Mouse (Mus musculus) monocyte, adult 5-6 weeks (primary cell): ENCODE measurements around the gene Acoxl. TPM values are rescaled to one million over a fixed set of nuclear protein-coding genes. Genes with fewer than 3 reads are reported as not detected.

Experiments used
- ATAC-seq: fragments of 153-309, 156-312 bp; replicated peaks from 2 replicates; pipeline ENCODE4 v1.8.0; 2017; ENCODE audit warnings: mild to moderate bottlenecking; ENCODE audit not compliant: low TSS enrichment, insufficient number of reproducible peaks, severe bottlenecking, poor library complexity, low FRiP score
- total RNA-seq: library from RNA; stranded (forward); fragments of 200-1000, 200-491, 200-594 nt; gene quantifications from 3 replicates; pipeline ENCODE4 v1.2.3, GENCODE M21; 2017

The Acoxl gene
- total RNA-seq, 1 experiment from 2014 or later, result not detected

DNA sequence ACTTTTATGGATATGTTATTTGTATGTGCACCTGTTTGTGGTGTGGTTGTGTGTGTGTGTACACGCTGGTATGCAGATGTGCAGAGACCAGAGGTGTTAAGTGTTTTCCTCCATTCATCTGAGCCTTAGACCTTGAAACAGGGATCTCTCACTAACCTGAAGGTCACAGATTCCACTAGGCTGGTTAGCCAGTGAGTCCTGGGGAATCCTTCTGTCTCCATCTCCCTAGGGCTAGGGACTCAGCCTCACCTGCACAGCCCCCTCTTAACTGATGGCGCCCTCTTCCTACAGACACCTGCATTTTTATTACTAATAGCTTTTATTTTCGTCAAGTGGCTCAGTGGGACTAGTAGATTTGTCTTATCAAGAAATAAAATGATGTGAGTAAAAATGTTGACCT lies 301.5 kb downstream of the Acoxl start:
- ATAC-seq, result no peak

GRCm38 (mm10) chr2:128143992-128144391 lies 305.3 kb downstream of the Acoxl start:
- ATAC-seq, result no peak

GRCm38 (mm10) chr2:128145433-128145832 lies 306.8 kb downstream of the Acoxl start:
- ATAC-seq, result no peak

DNA sequence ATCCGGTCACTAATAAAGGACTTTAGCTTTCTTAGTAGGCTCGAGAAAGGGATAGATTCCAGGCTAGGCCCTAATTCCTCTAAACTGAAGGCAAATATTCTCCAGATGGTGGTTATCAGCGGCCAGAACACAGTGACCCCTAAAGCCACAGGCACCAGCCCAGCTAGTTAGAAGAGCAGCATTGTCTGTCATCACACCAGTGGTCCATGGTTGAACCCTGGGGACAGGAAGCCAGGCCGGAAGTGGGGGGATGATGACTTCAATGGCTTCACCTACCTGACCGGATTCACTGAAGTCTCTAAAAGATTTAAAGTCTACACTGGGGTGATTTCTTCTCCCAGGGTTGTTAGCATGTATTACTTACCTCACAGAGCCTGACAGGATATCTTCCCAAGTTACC lies 310.9 kb downstream of the Acoxl start:
- no peak for ATAC-seq

GRCm38 (mm10) chr2:128152211-128152610 lies 313.5 kb downstream of the Acoxl start:
- ATAC-seq, result no peak

DNA sequence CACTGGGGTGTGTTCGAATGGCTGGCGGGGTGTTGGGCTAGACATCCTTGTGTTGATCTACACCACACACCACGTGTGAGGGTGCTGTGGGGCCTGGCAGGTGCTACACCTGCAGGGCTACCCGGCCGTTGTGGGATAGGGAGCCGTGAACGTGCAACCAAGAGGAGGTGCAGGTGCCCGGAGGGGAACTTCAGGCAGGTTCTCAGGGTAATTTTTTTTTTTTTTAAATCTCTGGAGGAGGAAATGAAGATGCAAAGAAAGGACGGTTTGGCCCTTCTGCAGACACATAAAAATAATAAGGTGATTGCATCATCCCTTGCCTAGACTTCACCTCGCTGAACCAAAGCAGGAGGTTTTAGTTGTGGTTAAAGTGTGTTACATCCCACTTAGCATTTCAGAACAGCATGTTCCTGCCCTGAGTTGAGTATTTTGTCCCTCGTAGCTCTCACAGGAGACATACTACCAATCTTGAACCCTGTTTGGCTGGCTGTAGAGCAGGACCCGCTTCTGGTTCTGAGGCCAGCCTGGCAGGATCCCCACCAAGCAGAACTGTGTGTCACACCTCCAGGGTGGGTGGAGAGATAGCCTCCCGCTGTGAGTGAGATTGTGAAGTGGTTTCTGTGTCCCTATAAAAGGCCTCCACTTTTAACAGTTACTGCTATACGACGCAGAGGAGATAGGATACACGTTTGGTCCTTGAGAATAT lies 314.3 kb downstream of the Acoxl start:
- ATAC-seq, result no peak; the same call in 1 of the 2 replicates

GRCm38 (mm10) chr2:128153551-128153910 lies 314.9 kb downstream of the Acoxl start:
- no peak for ATAC-seq

- no peak for ATAC-seq
Observed at GRCm38 (mm10) chr2:128155412-128156066, 316.9 kb downstream of the Acoxl start.

- ATAC-seq, result no peak
Observed at GRCm38 (mm10) chr2:128156067-128156462, 317.4 kb downstream of the Acoxl start.

DNA sequence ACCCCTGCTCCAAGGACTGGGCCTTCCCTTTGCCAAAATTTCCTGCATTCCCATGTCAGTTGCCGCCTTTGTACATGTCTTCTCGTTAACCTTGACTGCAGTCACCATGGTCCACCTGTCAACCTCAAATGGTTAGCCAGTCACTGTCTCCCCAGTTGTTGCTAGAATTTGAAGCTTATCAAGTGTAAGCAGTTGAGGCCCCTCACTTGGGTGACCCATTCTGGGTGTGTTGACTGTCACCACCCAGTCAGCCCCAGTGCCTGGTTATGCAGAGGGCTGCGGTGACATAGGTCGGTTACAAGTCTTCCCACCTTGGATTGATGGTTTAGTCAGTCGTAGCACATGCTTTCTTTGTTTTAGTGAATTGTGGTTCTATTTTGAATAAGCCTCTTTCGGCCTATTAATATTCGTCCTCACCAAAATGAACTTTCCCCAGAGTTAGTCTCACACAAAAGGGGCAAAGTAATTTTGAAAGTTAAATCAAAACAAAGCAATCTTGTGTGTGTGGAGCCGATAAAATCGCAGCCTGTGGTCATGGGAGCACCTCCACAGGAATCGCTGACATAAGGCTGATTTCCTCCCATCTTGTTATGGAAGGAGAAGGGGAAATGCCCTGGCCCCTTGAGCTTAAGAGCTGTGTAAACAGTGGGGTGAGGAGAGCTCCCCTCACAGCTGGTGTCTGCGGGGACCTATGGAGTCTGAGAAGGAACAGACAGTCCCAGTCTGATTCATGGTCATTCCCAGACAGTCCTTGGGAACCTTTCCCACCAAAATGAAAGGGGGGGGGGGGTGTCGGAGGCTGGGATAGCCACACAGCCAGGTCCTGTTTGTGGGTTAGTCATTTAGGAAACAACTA lies 318.1 kb downstream of the Acoxl start:
- no peak for ATAC-seq

DNA sequence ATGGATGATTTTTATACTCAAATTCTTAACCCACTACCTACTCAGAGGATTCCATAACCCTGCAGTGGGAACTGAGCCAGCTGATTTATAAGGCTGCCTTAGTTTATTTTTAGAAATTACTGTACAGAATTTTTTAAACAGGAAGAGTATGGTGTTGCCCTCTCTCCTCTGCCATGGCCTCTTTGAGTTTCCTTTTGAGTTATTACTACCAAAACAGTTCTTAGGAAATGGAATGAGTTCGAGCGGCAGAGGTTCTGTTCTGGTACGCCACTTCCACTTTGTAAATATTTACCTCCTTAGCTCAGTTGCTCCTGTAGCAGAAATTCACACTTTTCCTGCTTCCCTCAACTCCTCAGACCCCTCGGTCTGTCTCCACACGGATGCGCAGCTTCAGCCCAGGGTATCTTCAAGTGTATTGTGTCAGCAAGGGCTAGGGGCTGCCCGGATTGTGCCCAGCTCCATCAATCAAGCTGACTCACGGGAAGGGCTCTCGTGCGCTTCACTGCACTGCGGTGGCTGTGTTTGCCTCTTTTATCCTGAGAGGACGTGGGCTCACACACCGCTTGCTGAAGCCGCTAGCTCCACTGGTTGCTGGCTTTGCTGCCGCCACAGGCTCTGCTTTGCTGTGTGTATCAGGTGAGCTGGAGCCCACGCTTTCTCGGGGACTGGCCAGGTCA lies 320.2 kb downstream of the Acoxl start:
- no peak for ATAC-seq

DNA sequence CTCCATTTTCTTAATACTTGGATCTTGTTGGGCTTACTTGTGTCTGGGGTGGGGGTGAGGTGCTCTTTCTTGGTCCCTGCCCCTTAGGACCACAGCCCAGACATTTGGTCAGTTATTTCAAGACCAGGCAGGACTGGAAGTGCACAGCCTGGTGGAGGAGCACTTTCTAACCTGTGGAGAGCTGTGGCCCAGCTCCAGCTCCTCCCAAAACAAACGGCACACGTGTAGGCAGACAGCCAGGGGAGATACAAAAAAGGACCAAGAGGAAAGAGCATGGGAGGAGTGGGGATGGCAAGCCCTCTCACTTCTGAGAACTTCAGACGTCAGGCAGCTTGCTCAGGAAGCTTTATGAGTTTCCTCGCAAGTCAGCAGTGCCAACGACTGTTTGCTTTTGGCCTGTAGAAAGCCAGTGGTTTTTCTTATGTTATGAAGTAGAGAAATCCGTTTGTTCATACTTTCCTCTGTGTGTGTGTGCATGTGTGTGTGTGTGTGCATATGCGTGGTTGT lies 321.0 kb downstream of the Acoxl start:
- ATAC-seq, result no peak

GRCm38 (mm10) chr2:128163177-128163576 lies 324.5 kb downstream of the Acoxl start:
- no peak for ATAC-seq

DNA sequence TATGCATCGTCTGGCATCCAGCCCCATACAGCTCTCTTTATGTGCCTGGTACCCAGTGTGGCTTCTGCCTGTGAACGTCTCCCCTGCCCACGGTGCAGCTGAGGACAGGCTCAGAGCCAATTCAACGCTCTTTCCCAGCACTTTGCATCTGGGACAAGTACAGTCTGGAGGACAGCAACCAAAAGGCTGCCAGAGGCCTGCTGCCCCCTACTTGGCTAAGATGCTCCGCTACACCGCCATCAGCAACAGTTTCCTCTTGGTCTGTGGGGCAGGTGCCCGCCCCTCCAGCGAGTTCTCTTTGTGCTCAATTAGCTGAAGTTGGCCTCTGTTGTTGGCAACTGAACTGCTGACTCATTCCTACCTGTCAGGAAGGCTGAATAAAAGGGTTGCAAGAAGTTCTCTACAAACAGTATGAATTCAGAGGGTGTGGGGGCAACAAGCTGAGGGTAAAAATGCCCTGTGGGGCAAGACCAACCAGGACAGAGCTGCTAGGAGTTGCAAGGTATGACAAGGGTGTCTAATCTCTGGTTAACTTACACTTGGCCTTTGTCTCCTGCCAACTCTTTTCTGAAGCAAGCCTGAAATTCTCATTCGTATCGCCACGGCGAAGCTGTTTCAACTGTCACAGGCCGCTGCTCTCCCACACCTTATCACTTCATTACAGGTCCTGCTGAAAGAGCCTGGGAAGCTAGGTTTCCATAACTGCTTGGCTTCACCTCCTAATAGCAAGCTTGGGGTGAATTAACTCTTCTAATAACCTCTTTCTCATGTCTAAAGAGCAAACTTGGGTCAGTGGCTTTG lies 328.1 kb downstream of the Acoxl start:
- no peak for ATAC-seq

- ATAC-seq, result no peak
Observed at GRCm38 (mm10) chr2:128167930-128168329, 329.3 kb downstream of the Acoxl start.

DNA sequence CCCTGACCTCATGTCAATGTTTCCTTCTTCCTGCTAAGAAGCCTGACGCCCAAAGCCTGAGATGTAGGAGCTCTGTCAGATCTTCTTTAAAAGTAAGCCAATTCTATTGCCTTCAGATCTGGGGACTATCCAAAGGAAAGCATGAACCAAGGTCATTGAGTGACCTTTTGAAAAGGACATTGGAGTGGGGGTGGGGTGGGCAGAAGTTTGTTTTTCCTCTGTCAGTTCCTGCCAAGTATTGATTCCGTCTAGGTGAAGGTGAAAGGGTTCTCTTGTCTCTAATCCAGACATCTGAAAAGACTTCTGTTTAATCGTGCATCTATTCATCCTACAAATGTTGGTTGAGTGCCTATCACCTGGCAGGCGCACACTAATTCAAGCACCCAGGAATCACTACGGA lies 330.8 kb downstream of the Acoxl start:
- ATAC-seq, result no peak

DNA sequence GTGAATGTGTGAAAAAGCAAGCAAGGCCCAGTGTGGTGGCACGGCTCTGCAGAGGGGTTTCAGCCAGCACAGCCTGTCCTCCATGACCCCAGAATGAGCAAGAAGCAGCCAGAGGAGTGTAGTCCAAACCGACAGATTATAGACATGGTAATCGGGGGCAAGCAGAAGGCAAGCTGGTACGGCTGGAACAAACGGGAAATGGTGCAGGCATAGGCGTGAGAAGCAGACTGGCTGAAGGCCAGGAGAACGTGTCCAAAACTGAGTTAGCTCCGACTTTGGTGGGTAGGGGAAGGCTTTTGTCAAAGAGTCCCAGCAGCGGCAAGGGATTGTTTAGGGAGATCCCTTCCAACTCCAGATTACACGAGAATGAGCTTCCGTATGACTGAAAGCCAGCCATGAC lies 331.3 kb downstream of the Acoxl start:
- no peak for ATAC-seq

- no peak for ATAC-seq
Observed at GRCm38 (mm10) chr2:128170614-128171013, 331.9 kb downstream of the Acoxl start.
